Mouse (Mus musculus) liver, adult 2 months (tissue): ENCODE results near the gene Gm45711. TPM values are rescaled to one million over a fixed set of nuclear protein-coding genes. Genes with fewer than 3 reads are reported as not detected.

Experiments
- DNase-seq: peaks from one replicate; pipeline ENCODE4 v3.0.0-alpha.2; 2011; ENCODE audit warnings: low read depth, low spot score; ENCODE audit errors: extremely low read depth
- H3K27ac ChIP-seq: fragments of 200-500 bp; replicated peaks from 2 replicates; pipeline ENCODE4 v1.5.1; 2012; ENCODE audit warnings: low read depth, mild to moderate bottlenecking, control low read depth, inconsistent platforms, low read length; ENCODE audit not compliant: insufficient read depth
- H3K27me3 ChIP-seq: fragments of 200-500 bp; 2 replicates; pipeline ENCODE4 v1.6.1; 2012; ENCODE audit warnings: mild to moderate bottlenecking, moderate library complexity, low read length, inconsistent platforms; ENCODE audit not compliant: control insufficient read depth, insufficient read depth
- H3K36me3 ChIP-seq: fragments of 200-500 bp; 2 replicates; pipeline ENCODE4 v1.6.1; 2012; ENCODE audit warnings: low read length, inconsistent platforms; ENCODE audit not compliant: control insufficient read depth, insufficient read depth
- H3K4me1 ChIP-seq: fragments of 200-500 bp; 2 replicates; pipeline ENCODE4 v1.6.1; 2011; ENCODE audit warnings: low read length; ENCODE audit not compliant: control insufficient read depth, insufficient read depth
- H3K4me3 ChIP-seq: fragments of 200-500 bp; 2 replicates; pipeline ENCODE4 v1.5.1; 2011; ENCODE audit warnings: low read depth, mild to moderate bottlenecking, control low read depth, low read length, moderate library complexity; ENCODE audit not compliant: insufficient read depth
- H3K79me2 ChIP-seq: fragments of 200-500 bp; 2 replicates; pipeline ENCODE4 v1.6.1; 2012; ENCODE audit warnings: inconsistent platforms, mild to moderate bottlenecking, low read length, moderate library complexity; ENCODE audit not compliant: control insufficient read depth, insufficient read depth
- H3K9ac ChIP-seq: fragments of 200-500 bp; 2 replicates; pipeline ENCODE4 v1.6.1; 2012; ENCODE audit warnings: low read depth, mild to moderate bottlenecking, control low read depth, inconsistent platforms, low read length
- CTCF ChIP-seq: fragments of 200-500 bp; IDR thresholded peaks from 2 replicates; pipeline ENCODE4 v1.5.1; 2011; ENCODE audit warnings: low read depth, low read length, control low read depth
- POLR2A ChIP-seq: fragments of 200-500 bp; IDR thresholded peaks from 2 replicates; pipeline ENCODE4 v1.6.1; 2011; ENCODE audit warnings: low read length, control low read depth; ENCODE audit not compliant: insufficient read depth; ENCODE audit errors: extremely low read depth
- WGBS: fragments of 180-500 bp; shearing (Covaris S2); methylation state at CpG from one replicate; pipeline ENCODE4 v1.1.7; 2018; 5-methylcytosine and 5-hydroxymethylcytosine counted together
- polyA plus RNA-seq: library from polyadenylated mRNA; depleted of rRNA; stranded (reverse); fragments of >200 nt; gene quantifications from 2 replicates; pipeline ENCODE4 v1.2.3, GENCODE M21; 2012
- total RNA-seq: library from RNA; depleted of rRNA; stranded (reverse); fragments of >200 nt; gene quantifications from 2 replicates; pipeline ENCODE4 v1.2.3, GENCODE M21; 2014

Gm45711 gene
- total and polyA plus RNA-seq, 2 experiments, result not detected

GRCm38 (mm10) chr8:104340233-104341105 lies 30.6 kb upstream of the Gm45711 start:
- Histone ChIP-seq H3K79me2 (no peaks in the 10 kb centered on the region), H3K27me3 (no peaks in the 10 kb centered on the region), H3K9ac (peak overlapping the region; percentile 76), H3K4me3 (peak overlapping the region; percentile 79), H3K36me3 (no peaks in the 10 kb centered on the region), H3K27ac (peak overlapping the region; percentile 75), H3K4me1 (no peaks in the 10 kb centered on the region; the same call in none of the 2 replicates)
- DNase-seq, result peak; percentile 39
- TF ChIP-seq CTCF (peak; percentile 42), POLR2A (no peak)
- WGBS, result 2% methylated on average over 52 of the region's 54 CpGs

DNA sequence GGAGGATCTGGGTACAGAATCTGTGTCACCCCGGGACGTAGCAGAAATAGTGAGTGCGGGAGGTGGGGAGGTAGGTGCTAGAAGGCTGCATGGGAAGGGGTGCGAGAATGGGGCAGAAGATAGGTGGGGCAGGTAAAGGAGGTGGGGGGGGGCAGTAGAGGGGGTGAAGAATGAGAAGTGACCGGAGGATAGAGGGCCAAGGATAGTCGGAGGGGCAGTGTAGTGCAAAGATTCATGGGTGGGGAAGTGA lies 30.0 kb upstream of the Gm45711 start:
- DNase-seq, result no peak
- TF ChIP-seq POLR2A (no peak), CTCF (no peak)
- Histone ChIP-seq H3K27ac (peak overlapping the region; percentile 45), H3K4me3 (peak overlapping the region; percentile 79), H3K4me1 (no peaks in the 10 kb centered on the region; the same call in none of the 2 replicates), H3K27me3 (no peaks in the 10 kb centered on the region), H3K36me3 (no peaks in the 10 kb centered on the region), H3K79me2 (no peaks in the 10 kb centered on the region), H3K9ac (peak overlapping the region; percentile 47)
- 7% methylated on average over 6 of the region's 6 CpGs for WGBS

DNA sequence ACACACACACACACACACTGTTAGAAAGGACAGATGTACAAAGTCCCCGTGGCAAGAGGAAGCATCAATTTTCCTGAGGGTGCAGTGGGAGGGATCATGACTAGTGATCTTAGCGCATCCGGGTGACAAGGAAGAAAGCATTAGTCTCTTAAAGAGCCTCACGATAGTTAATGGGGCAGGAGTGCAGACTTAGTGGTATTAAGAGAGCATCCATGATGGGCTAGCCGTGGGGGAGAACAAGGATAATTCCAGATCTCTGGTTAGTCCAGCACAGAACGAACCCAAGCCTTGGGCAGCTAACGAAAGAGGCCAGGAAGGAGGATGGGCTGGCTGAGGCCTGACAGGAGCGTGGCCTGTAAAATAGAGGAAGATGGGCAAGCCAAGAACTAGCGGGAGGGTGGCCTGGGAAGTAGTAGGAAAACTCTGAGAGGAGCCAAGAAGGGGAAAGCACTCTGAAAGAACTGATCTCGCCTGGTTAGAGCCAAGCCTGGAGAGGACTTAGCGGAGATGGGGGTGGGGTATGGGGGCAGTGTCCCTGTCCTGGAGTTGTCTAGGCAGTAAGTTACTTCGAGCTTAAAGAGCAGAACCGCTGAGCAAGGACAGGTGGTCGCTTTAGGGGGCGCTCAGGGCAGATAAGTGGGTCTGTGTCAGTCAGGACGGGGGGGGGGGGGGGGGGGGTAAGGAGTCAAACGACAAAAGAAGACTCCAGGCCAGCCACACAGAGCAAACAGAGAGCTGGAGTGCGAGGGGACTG lies 29.5 kb upstream of the Gm45711 start, which contains the start of gene Cmtm3:
Gene Cmtm3, plus strand, starts transcription at position 182 of the 754 bp plus-strand sequence.
- peak within 1 kb of the TSS; percentile 69 for H3K27ac ChIP-seq
- no peaks in the 10 kb centered on the region for H3K36me3 ChIP-seq

GRCm38 (mm10) chr8:104337890-104338289 lies 28.0 kb upstream of the Gm45711 start:
- Histone ChIP-seq H3K27me3 (no peaks in the 10 kb centered on the region), H3K36me3 (no peaks in the 10 kb centered on the region), H3K4me1 (no peaks in the 10 kb centered on the region; the same call in none of the 2 replicates), H3K27ac (no peak overlapping the region), H3K9ac (no peak overlapping the region), H3K79me2 (no peaks in the 10 kb centered on the region), H3K4me3 (no peak overlapping the region)
- DNase-seq, result no peak
- WGBS, result 70% methylated on average over 3 of the region's 3 CpGs
- TF ChIP-seq CTCF (no peak), POLR2A (no peak)

More for the DNA sequence above, 29.5 kb upstream of the Gm45711 start, which contains the start of gene Cmtm3:
- WGBS, result 30% methylated on average over 16 of the region's 18 CpGs
- DNase-seq, result peak; percentile 26
- Histone ChIP-seq H3K27me3 (no peaks in the 10 kb centered on the region), H3K9ac (peak within 1 kb of the TSS; percentile 47), H3K4me3 (peak within 1 kb of the TSS; percentile 79), H3K4me1 (no peaks in the 10 kb centered on the region; the same call in none of the 2 replicates), H3K79me2 (no peaks in the 10 kb centered on the region)
- TF ChIP-seq POLR2A, result no peak
- no peak for TF ChIP-seq CTCF

GRCm38 (mm10) chr8:104336806-104337205 lies 26.9 kb upstream of the Gm45711 start:
- H3K79me2 ChIP-seq, result no peaks in the 10 kb centered on the region
- no peaks in the 10 kb centered on the region for H3K27me3 ChIP-seq
- 89% methylated on average over 1 of the region's 1 CpGs for WGBS
- H3K4me3 ChIP-seq, result no peak overlapping the region
- TF ChIP-seq CTCF, result no peak
- no peak for TF ChIP-seq POLR2A
- no peak overlapping the region for H3K9ac ChIP-seq
- H3K36me3 ChIP-seq, result no peaks in the 10 kb centered on the region
- H3K27ac ChIP-seq, result no peak overlapping the region
- DNase-seq, result no peak
- H3K4me1 ChIP-seq, result no peaks in the 10 kb centered on the region; the same call in none of the 2 replicates
